Mouse (Mus musculus) heart, postnatal 0 days (tissue): Measurements from ENCODE around the gene Ostf1. TPM values are rescaled to one million over a fixed set of nuclear protein-coding genes. Genes with fewer than 3 reads are reported as not detected.
"Not testable (repeated sequence)": the region's sequence is repeated elsewhere in the genome, so short reads cannot be mapped to it uniquely, and the experiment has no call there.

ENCODE experiments used
- ATAC-seq: fragments of 200-750 bp; cut with Nextera tagmentation; 2 replicates; pipeline ENCODE4 v1.8.0; 2017; ENCODE audit warnings: low read depth, moderate number of reproducible peaks, moderate library complexity; ENCODE audit not compliant: insufficient read depth
- DNase-seq: peaks from one replicate; pipeline ENCODE4 v3.0.0-alpha.2; 2016; ENCODE audit warnings: low spot score
- H3K27ac ChIP-seq: fragments of 300-500 bp; sonication (generic); 2 replicates; pipeline ENCODE4 v1.5.1; 2014; ENCODE audit warnings: low read depth, mild to moderate bottlenecking
- H3K27me3 ChIP-seq: fragments of 300-500 bp; sonication (generic); 2 replicates; pipeline ENCODE4 v1.6.1; 2014; ENCODE audit warnings: low read length, mixed read lengths; ENCODE audit not compliant: control insufficient read depth, insufficient read depth
- H3K36me3 ChIP-seq: fragments of 300-500 bp; sonication (generic); replicated peaks from 2 replicates; pipeline ENCODE4 v1.6.1; 2014; ENCODE audit warnings: low read length, mixed read lengths; ENCODE audit not compliant: control insufficient read depth, insufficient read depth
- H3K4me1 ChIP-seq: fragments of 300-500 bp; sonication (generic); 2 replicates; pipeline ENCODE4 v1.6.1; 2014; ENCODE audit warnings: antibody characterized with exemption; ENCODE audit not compliant: control insufficient read depth, insufficient read depth
- H3K4me2 ChIP-seq: fragments of 300-500 bp; sonication (generic); 2 replicates; pipeline ENCODE4 v1.6.1; 2014; ENCODE audit warnings: low read depth, mild to moderate bottlenecking, low read length, moderate library complexity
- H3K4me3 ChIP-seq: fragments of 300-500 bp; sonication (generic); 2 replicates; pipeline ENCODE4 v1.5.1; 2014; ENCODE audit warnings: low read depth, low read length
- H3K9ac ChIP-seq: fragments of 300-500 bp; sonication (generic); replicated peaks from 2 replicates; pipeline ENCODE4 v1.6.1; 2014; ENCODE audit warnings: low read depth, low read length, mixed read lengths
- H3K9me3 ChIP-seq: fragments of 300-500 bp; sonication (generic); replicated peaks from 2 replicates; pipeline ENCODE4 v1.6.1; 2016; ENCODE audit warnings: low read length; ENCODE audit not compliant: control insufficient read depth
- CTCF ChIP-seq: IDR thresholded peaks from 2 replicates; pipeline ENCODE4 v1.5.1; 2016; ENCODE audit warnings: antibody characterized with exemption, control low read depth, low read depth
- EP300 ChIP-seq: IDR thresholded peaks from 2 replicates; pipeline ENCODE4 v1.6.1; 2016; ENCODE audit warnings: antibody characterized with exemption, low read depth
- WGBS: fragments of 180-500 bp; shearing (Covaris S2); extraction: QIAGEN DNeasy Blood & Tissue Kit; methylation state at CpG from one replicate; pipeline ENCODE4 v1.1.7; 2014; 5-methylcytosine and 5-hydroxymethylcytosine counted together
- polyA plus RNA-seq: library from polyadenylated mRNA; unstranded; fragments of >200 nt; fragmentation: Nextera tagmentation; extraction: Ambion mirVana; gene quantifications from 2 replicates; pipeline ENCODE4 v1.2.1, GENCODE M21; 2015
- total RNA-seq: library from RNA; depleted of rRNA; stranded (reverse); fragments of >200 nt; gene quantifications from 2 replicates; pipeline ENCODE4 v1.2.3, GENCODE M21; 2014; ENCODE audit warnings: low replicate concordance

The Ostf1 gene
- total and polyA plus RNA-seq, 2 experiments from 2014 or later = 82.7 to 89.3 TPM

- no peak for DNase-seq
- no peak overlapping the region for H3K4me2 ChIP-seq
- H3K4me1 ChIP-seq = no peaks in the 10 kb centered on the region
- H3K9me3 ChIP-seq = no peaks in the 10 kb centered on the region
- peaks cover 22% of the 10 kb centered on the region for H3K36me3 ChIP-seq
- H3K4me3 ChIP-seq = no peak overlapping the region
- 86% methylated on average over 5 of the region's 5 CpGs for WGBS
- no peak overlapping the region for H3K27ac ChIP-seq
- H3K27me3 ChIP-seq = no peaks in the 10 kb centered on the region
- no peak for ATAC-seq
- TF ChIP-seq EP300 (no peak), CTCF (no peak)
- no peak overlapping the region for H3K9ac ChIP-seq
These were observed 41.4 kb downstream of the Ostf1 start for GRCm38 (mm10) chr19:18590234-18590633.

GRCm38 (mm10) chr19:18589276-18589675 lies 42.3 kb downstream of the Ostf1 start:
- no peak overlapping the region for H3K4me3 ChIP-seq
- DNase-seq (no peak), ATAC-seq (no peak)
- peaks cover 31% of the 10 kb centered on the region for H3K36me3 ChIP-seq
- no peaks in the 10 kb centered on the region for H3K9me3 ChIP-seq
- H3K9ac ChIP-seq = no peak overlapping the region
- no peak for TF ChIP-seq EP300
- no peak for TF ChIP-seq CTCF
- WGBS = 93% methylated on average over 8 of the region's 8 CpGs
- H3K4me2 ChIP-seq = no peak overlapping the region
- no peaks in the 10 kb centered on the region for H3K4me1 ChIP-seq
- no peak overlapping the region for H3K27ac ChIP-seq
- no peaks in the 10 kb centered on the region for H3K27me3 ChIP-seq

- H3K9ac ChIP-seq, H3K27me3 ChIP-seq, H3K4me1 ChIP-seq, H3K4me3 ChIP-seq, H3K9me3 ChIP-seq, H3K4me2 ChIP-seq, ATAC-seq, H3K27ac ChIP-seq, DNase-seq: not testable (repeated sequence)
- WGBS = 94% methylated on average over 10 of the region's 10 CpGs
- peaks cover 33% of the 10 kb centered on the region for H3K36me3 ChIP-seq
These were observed 42.8 kb downstream of the Ostf1 start for GRCm38 (mm10) chr19:18588801-18589200.

- no peak for DNase-seq
- no peak overlapping the region for H3K27ac ChIP-seq
- H3K27me3 ChIP-seq = no peaks in the 10 kb centered on the region
- no peak for TF ChIP-seq EP300
- peak; percentile 38 for TF ChIP-seq CTCF
- H3K9ac ChIP-seq = no peak overlapping the region
- ATAC-seq = no peak
- H3K4me3 ChIP-seq = no peak overlapping the region
- H3K36me3 ChIP-seq = peaks cover 33% of the 10 kb centered on the region
- H3K4me1 ChIP-seq = no peaks in the 10 kb centered on the region
- no peaks in the 10 kb centered on the region for H3K9me3 ChIP-seq
- no peak overlapping the region for H3K4me2 ChIP-seq
- 91% methylated on average over 1 of the region's 1 CpGs for WGBS
These were observed 43.4 kb downstream of the Ostf1 start for GRCm38 (mm10) chr19:18588243-18588642.

GRCm38 (mm10) chr19:18587118-18587517 lies 44.5 kb downstream of the Ostf1 start:
- Histone ChIP-seq H3K4me2 (no peak overlapping the region), H3K27me3 (no peaks in the 10 kb centered on the region), H3K36me3 (peaks cover 34% of the 10 kb centered on the region), H3K4me3 (no peak overlapping the region), H3K4me1 (no peaks in the 10 kb centered on the region), H3K9ac (no peak overlapping the region), H3K27ac (no peak overlapping the region), H3K9me3 (no peaks in the 10 kb centered on the region)
- TF ChIP-seq EP300 (no peak), CTCF (no peak)
- ATAC-seq (no peak), DNase-seq (no peak)
- 75% methylated on average over 9 of the region's 9 CpGs for WGBS

DNA sequence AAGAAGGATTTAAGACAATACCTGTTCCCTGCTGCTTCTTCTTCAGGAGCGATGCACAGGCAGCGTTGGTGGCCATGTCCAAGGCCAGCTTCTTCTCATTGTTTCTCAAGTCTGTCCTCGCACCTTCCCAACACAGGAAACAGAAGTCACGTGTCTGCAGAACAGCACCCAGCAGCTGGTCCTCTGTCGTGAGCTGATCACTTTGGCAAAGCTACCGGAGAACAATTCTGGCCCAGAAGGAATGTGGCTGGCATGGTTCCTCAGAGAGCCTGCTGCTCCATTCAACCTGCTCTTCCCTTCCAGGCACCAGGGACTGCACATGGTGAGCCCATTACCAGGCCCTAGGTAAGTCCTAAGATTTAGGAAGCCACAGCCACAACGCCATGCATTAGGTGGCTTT lies 47.0 kb downstream of the Ostf1 start:
- Histone ChIP-seq H3K27ac (no peak overlapping the region), H3K27me3 (no peaks in the 10 kb centered on the region), H3K9ac (no peak overlapping the region), H3K4me1 (no peaks in the 10 kb centered on the region), H3K9me3 (no peaks in the 10 kb centered on the region), H3K4me2 (no peak overlapping the region), H3K4me3 (no peak overlapping the region), H3K36me3 (peaks cover 36% of the 10 kb centered on the region)
- 90% methylated on average over 7 of the region's 7 CpGs for WGBS
- ATAC-seq (no peak), DNase-seq (no peak)
- TF ChIP-seq EP300 = no peak
